Mouse (Mus musculus) embryonic facial prominence, embryonic 13.5 days (tissue): ENCODE measurements around the gene Olfr512. TPM values are rescaled to one million over a fixed set of nuclear protein-coding genes. Genes with fewer than 3 reads are reported as not detected.

ENCODE experiments used
- ATAC-seq: fragments of 200-750 bp; cut with Nextera tagmentation; 2 replicates; pipeline ENCODE4 v1.8.0; 2017; ENCODE audit warnings: low read depth; ENCODE audit not compliant: insufficient number of reproducible peaks, insufficient read depth, low FRiP score, low TSS enrichment
- H3K27ac ChIP-seq: fragments of 300-500 bp; sonication (generic); 2 replicates; pipeline ENCODE4 v1.5.1; 2015; ENCODE audit warnings: moderate library complexity, mild to moderate bottlenecking, inconsistent platforms
- H3K27me3 ChIP-seq: fragments of 300-500 bp; sonication (generic); 2 replicates; pipeline ENCODE4 v1.6.1; 2015; ENCODE audit warnings: mild to moderate bottlenecking, inconsistent platforms
- H3K36me3 ChIP-seq: fragments of 300-500 bp; sonication (generic); 2 replicates; pipeline ENCODE4 v1.6.1; 2015; ENCODE audit warnings: mild to moderate bottlenecking, inconsistent platforms
- H3K4me1 ChIP-seq: fragments of 300-500 bp; sonication (generic); 2 replicates; pipeline ENCODE4 v1.6.1; 2015; ENCODE audit warnings: inconsistent platforms
- H3K4me2 ChIP-seq: fragments of 300-500 bp; sonication (generic); 2 replicates; pipeline ENCODE4 v1.6.1; 2015; ENCODE audit warnings: moderate library complexity, mild to moderate bottlenecking, inconsistent platforms
- H3K4me3 ChIP-seq: fragments of 300-500 bp; sonication (generic); 2 replicates; pipeline ENCODE4 v1.5.1; 2015; ENCODE audit warnings: mild to moderate bottlenecking, inconsistent platforms
- H3K9ac ChIP-seq: fragments of 300-500 bp; sonication (generic); 2 replicates; pipeline ENCODE4 v1.6.1; 2015; ENCODE audit warnings: mild to moderate bottlenecking, inconsistent platforms
- H3K9me3 ChIP-seq: fragments of 300-500 bp; sonication (generic); 2 replicates; pipeline ENCODE4 v1.6.1; 2016; ENCODE audit warnings: inconsistent platforms
- WGBS: fragments of 180-500 bp; shearing (Covaris S2); methylation state at CpG from one replicate; pipeline ENCODE4 v1.1.7; 2015; ENCODE audit warnings: mixed read lengths; 5-methylcytosine and 5-hydroxymethylcytosine counted together
- polyA plus RNA-seq: library from polyadenylated mRNA; unstranded; fragments of >200 nt; fragmentation: Nextera tagmentation; extraction: Ambion mirVana; gene quantifications from 2 replicates; pipeline ENCODE4 v1.2.1, GENCODE M21; 2015

Gene Olfr512
- not detected in 2 replicates for polyA plus RNA-seq

- no peaks in the 10 kb centered on the region for H3K36me3 ChIP-seq
- H3K4me3 ChIP-seq, result no peak within 1 kb of the TSS
- H3K27me3 ChIP-seq, result no peaks in the 10 kb centered on the region
- H3K4me1 ChIP-seq, result no peaks in the 10 kb centered on the region
- no peak for ATAC-seq
- H3K9me3 ChIP-seq, result no peaks in the 10 kb centered on the region
- no peak within 1 kb of the TSS for H3K9ac ChIP-seq
- no peak within 1 kb of the TSS for H3K27ac ChIP-seq
- no peak within 1 kb of the TSS for H3K4me2 ChIP-seq
Measured at GRCm38 (mm10) chr7:108713020-108713419, at the start of gene Olfr512. Gene Olfr512, plus strand, starts transcription at chr7:108713320.

DNA sequence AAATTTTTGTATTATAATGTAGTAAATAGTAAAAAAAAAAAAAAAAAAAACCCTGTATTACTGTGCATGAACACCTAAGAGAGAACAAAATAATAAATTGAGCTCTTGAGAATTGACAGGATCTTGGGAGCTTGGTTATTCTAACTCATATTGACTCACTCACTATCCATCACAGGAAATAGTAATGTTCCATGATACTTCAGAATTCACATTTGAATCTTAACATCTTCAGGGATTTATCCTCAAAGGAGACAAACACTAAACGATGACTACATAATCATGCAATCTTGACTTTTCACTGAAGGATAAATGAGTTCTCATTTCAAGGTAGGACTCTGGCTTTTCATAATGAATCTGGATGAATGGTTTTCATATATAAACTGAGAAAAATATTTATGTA, 47.0 kb upstream of the Olfr512 start, which contains the start of gene Olfr510:
TSS of gene Olfr510 (plus strand) at position 301 of the 400 bp plus-strand sequence.
- no peak within 1 kb of the TSS for H3K9ac ChIP-seq
- H3K36me3 ChIP-seq, result no peaks in the 10 kb centered on the region
- no peak within 1 kb of the TSS for H3K4me2 ChIP-seq
- no peaks in the 10 kb centered on the region for H3K9me3 ChIP-seq
- ATAC-seq, result no peak
- H3K27me3 ChIP-seq, result no peaks in the 10 kb centered on the region
- 81% methylated on average over 1 of the region's 1 CpGs for WGBS
- no peak within 1 kb of the TSS for H3K27ac ChIP-seq
- H3K4me1 ChIP-seq, result no peaks in the 10 kb centered on the region
- no peak within 1 kb of the TSS for H3K4me3 ChIP-seq

DNA sequence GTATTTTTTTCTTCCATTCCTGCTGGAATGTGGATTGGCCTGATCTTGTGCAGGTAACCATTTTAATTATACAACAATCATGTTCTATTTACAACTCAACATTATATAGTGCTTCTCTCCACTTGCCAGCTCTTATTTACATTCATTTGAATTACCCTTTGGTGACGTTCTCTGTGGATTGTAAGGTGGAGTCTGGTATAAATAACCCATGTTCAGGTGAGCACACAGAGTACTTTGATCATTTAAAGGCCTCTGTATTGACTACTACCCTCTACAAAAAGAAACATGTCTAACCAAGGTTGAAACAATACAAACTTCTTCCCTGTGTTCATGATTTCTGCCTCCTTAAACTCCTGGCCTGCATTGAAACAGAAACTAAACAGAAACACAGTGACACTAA, 42.1 kb upstream of the Olfr512 start:
- Histone ChIP-seq H3K9ac (no peak overlapping the region), H3K9me3 (no peaks in the 10 kb centered on the region), H3K36me3 (no peaks in the 10 kb centered on the region), H3K27ac (no peak overlapping the region), H3K27me3 (no peaks in the 10 kb centered on the region), H3K4me1 (no peaks in the 10 kb centered on the region), H3K4me2 (no peak overlapping the region), H3K4me3 (no peak overlapping the region)
- 62% methylated on average over 1 of the region's 1 CpGs for whole genome bisulfite sequencing
- no peak for ATAC-seq

GRCm38 (mm10) chr7:108678886-108679285, 34.2 kb upstream of the Olfr512 start:
- H3K36me3 ChIP-seq, result no peaks in the 10 kb centered on the region
- no peaks in the 10 kb centered on the region for H3K4me1 ChIP-seq
- H3K9ac ChIP-seq, result no peak overlapping the region
- 0 out of 2 replicates have a peak, but pooled peaks cover 3% of the 10 kb centered on the region for H3K9me3 ChIP-seq
- no peak overlapping the region for H3K27ac ChIP-seq
- no peak overlapping the region for H3K4me3 ChIP-seq
- no peak overlapping the region for H3K4me2 ChIP-seq
- no peaks in the 10 kb centered on the region for H3K27me3 ChIP-seq
- ATAC-seq, result no peak
- WGBS, result 80% methylated on average over 4 of the region's 4 CpGs

GRCm38 (mm10) chr7:108750673-108751072, 37.6 kb downstream of the Olfr512 start, which contains the start of gene Olfr513:
Gene Olfr513, plus strand, starts transcription at chr7:108750973.
- no peak for ATAC-seq
- Histone ChIP-seq H3K4me3 (no peak within 1 kb of the TSS), H3K27ac (no peak within 1 kb of the TSS), H3K4me2 (no peak within 1 kb of the TSS), H3K4me1 (no peaks in the 10 kb centered on the region), H3K27me3 (no peaks in the 10 kb centered on the region), H3K9me3 (no peaks in the 10 kb centered on the region), H3K9ac (no peak within 1 kb of the TSS), H3K36me3 (no peaks in the 10 kb centered on the region)
- 59% methylated on average over 1 of the region's 1 CpGs for WGBS

GRCm38 (mm10) chr7:108760411-108760810, 47.3 kb downstream of the Olfr512 start:
- no peaks in the 10 kb centered on the region for H3K9me3 ChIP-seq
- H3K4me1 ChIP-seq, result no peaks in the 10 kb centered on the region
- ATAC-seq, result no peak
- H3K27me3 ChIP-seq, result no peaks in the 10 kb centered on the region
- H3K4me3 ChIP-seq, result no peak overlapping the region
- 26% methylated on average over 3 of the region's 3 CpGs for WGBS
- H3K9ac ChIP-seq, result no peak overlapping the region
- no peaks in the 10 kb centered on the region for H3K36me3 ChIP-seq
- H3K27ac ChIP-seq, result no peak overlapping the region
- H3K4me2 ChIP-seq, result no peak overlapping the region

Other genes with a start within 250 kb of the Olfr512 start
- gene Olfr498, start 248.0 kb upstream of the Olfr512 start, polyA plus RNA-seq, result 0.11 TPM in 1 of 2 replicates, not detected in the other
- 0.17 TPM in 1 of 2 replicates, not detected in the other for gene Olfr502, start 188.3 kb upstream of the Olfr512 start, polyA plus RNA-seq
- gene Olfr503, start 168.8 kb upstream of the Olfr512 start, polyA plus RNA-seq, result not detected in 2 replicates
- gene Olfr504, start 147.5 kb upstream of the Olfr512 start, polyA plus RNA-seq, result not detected in 2 replicates
- gene Olfr506, start 102.5 kb upstream of the Olfr512 start, polyA plus RNA-seq, result not detected in 2 replicates
- gene Olfr507, start 91.5 kb upstream of the Olfr512 start, polyA plus RNA-seq, result not detected in 2 replicates
- gene Olfr508, start 83.3 kb upstream of the Olfr512 start, polyA plus RNA-seq, result not detected in 2 replicates
- gene Olfr509, start 61.4 kb upstream of the Olfr512 start, polyA plus RNA-seq, result 0.06 and 0.25 TPM in 2 replicates
- not detected in 2 replicates for gene Olfr510, start 46.9 kb upstream of the Olfr512 start, polyA plus RNA-seq
- not detected in 2 replicates for gene Olfr513, start 37.7 kb downstream of the Olfr512 start, polyA plus RNA-seq
- gene Olfr514, start 112.7 kb downstream of the Olfr512 start, polyA plus RNA-seq, result not detected in 2 replicates
- gene Olfr516, start 137.2 kb downstream of the Olfr512 start, polyA plus RNA-seq, result not detected in 2 replicates
- gene Olfr517, start 159.1 kb downstream of the Olfr512 start, polyA plus RNA-seq, result not detected in 2 replicates
- not detected in 2 replicates for gene Olfr518, start 171.7 kb downstream of the Olfr512 start, polyA plus RNA-seq
- gene Olfr519, start 181.1 kb downstream of the Olfr512 start, polyA plus RNA-seq, result not detected in 2 replicates
- 0.11 TPM in 2 replicates for gene Nlrp10, start 216.9 kb downstream of the Olfr512 start, polyA plus RNA-seq
- 93.2 and 111 TPM in 2 replicates for gene Eif3f, start 221.1 kb downstream of the Olfr512 start, polyA plus RNA-seq
- 3.9 and 4.3 TPM in 2 replicates for gene Tub, start 237.0 kb downstream of the Olfr512 start, polyA plus RNA-seq